Mouse (Mus musculus) large intestine, adult 2 months (tissue): ENCODE measurements around the gene Il18. TPM values are rescaled to one million over a fixed set of nuclear protein-coding genes. Genes with fewer than 3 reads are reported as not detected.
"Not testable (repeated sequence)": the region's sequence is repeated elsewhere in the genome, so short reads cannot be mapped to it uniquely, and the experiment has no call there.

Experiments
- DNase-seq: peaks from one replicate; pipeline ENCODE4 v3.0.0-alpha.2; 2012; ENCODE audit warnings: low read depth, low spot score
- WGBS: fragments of 180-500 bp; shearing (Covaris S2); methylation state at CpG from one replicate; pipeline ENCODE4 v1.1.7; 2018; 5-methylcytosine and 5-hydroxymethylcytosine counted together
- polyA plus RNA-seq: library from polyadenylated mRNA; depleted of rRNA; stranded (reverse); fragments of >200 nt; gene quantifications from 2 replicates; pipeline ENCODE4 v1.2.3, GENCODE M21; 2012; rRNA removed

Il18 gene
- polyA plus RNA-seq, 1 experiment, result 22.0 TPM

DNA sequence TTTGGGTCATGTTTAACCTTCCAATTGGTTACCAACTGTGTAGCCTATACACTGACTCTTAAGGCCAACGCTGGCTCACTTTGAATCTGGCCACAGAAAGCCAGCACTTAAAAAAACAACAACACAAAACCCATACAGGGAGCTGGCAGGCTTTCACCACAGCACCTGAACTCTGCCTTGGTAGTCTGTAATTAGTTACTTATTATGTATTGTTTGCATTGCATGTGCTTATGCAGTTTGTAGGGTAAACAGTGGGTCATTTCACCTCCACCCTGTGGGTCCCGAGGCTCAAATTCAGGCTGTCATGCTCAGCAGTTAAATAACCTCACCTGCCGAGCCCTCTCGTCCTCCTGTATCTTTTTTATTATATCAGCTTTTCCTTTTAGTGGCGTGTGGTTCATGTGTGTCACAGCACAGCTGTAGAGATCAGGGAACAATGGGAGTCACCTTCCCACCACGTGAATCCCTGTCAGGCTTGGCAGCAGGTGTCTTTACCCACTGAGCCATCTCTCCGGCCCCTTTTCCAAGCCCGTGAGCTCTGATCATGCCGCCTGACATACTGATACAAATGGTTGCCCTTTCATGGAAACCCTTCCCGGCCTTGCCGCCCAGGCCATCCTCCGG lies 40.3 kb downstream of the Il18 start:
- DNase-seq, result no peak
- 40% methylated on average over 12 of the region's 12 CpGs for WGBS

GRCm38 (mm10) chr9:50596973-50597372 lies 42.3 kb downstream of the Il18 start:
- WGBS, result 86% methylated on average over 8 of the region's 8 CpGs
- no peak for DNase-seq

DNA sequence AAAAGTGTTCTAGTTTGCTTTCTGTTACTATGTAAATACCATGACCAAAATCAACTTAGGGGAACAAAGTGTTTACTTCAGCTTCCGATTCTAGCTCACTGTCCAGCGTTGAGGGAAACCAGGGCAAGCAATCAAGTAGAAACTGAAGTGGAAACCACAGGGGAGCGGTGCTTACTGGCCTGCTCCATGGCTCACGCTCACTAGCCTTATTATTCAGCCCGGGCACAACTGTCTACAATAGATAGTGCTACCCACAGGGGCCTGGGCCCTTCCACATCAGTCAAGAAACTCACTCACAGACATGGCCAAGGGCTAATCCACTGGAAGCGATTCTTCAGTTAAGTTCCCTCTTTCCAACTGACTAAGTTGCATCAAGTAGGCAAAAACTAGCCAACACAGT lies 46.9 kb downstream of the Il18 start:
- no peak for DNase-seq
- WGBS, result 43% methylated on average over 6 of the region's 6 CpGs

GRCm38 (mm10) chr9:50602055-50602845 lies 47.6 kb downstream of the Il18 start:
- 31% methylated on average over 7 of the region's 7 CpGs for WGBS
- no peak for DNase-seq

DNA sequence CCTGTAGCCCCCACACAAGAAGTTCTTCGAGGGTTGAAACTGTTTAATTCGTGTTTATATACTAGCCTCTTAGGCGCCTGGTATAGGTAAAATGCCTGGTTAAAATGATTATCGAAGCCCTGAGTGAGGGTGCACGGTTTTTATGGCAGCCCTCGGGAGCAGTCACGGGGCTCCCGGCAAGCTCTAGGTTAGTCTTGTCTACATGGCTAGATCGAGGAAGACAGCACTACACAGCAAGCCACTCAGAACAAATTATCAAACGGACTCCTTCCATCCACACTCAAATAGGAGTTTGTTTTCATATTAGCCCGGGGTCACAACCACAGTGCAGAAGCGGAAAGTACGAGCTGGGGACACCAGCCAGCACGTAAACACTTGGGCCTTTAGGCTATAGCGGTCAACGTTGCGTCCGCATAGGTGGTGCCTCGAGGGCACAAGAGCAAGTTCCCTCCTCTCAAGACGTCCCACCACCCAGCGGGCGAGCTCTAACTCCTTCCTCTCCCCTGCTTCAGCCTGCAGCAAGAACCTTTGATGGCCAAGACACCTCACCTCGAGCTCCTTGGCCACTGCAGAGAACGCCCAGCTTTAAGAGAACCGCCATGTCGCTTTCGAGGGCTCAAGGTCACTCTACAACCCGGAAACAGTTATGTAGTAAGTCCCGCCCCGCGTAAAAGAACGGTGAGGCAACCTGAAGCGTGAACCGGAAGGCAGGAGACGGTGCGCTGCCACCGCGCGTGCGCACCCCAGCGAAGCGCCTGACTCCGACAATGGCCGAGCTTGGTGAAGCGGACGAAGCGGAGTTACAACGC lies 48.8 kb downstream of the Il18 start, which contains the start of the genes Sdhd and Timm8b:
Gene Sdhd, minus strand, starts transcription at position 624 of the 809 bp plus-strand sequence.
Gene Timm8b, plus strand, starts transcription at position 722 of the 809 bp plus-strand sequence.
- under 1% methylated on average over 48 of the region's 48 CpGs for WGBS
- peak; percentile 94 for DNase-seq

DNA sequence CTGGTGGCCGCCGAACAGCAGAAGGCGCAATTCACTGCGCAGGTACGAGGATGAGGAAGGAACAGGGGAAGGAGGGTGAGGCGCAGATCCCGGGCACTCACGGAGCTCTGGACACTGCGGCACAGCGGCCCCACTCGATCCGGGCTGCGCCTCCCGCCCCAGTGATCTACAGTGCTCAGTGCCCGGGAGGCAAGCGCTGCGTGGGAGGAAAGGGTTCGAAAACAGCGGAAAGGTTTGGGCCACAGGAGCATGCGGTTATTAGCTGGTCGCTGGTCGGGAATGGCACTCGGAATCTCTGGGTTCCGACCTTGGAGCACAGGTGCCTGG lies 49.3 kb downstream of the Il18 start:
- no peak for DNase-seq
- under 1% methylated on average over 24 of the region's 24 CpGs for WGBS

GRCm38 (mm10) chr9:50604338-50604737 lies 49.7 kb downstream of the Il18 start:
- under 1% methylated on average over 6 of the region's 6 CpGs for WGBS
- no peak for DNase-seq

- WGBS, result 69% methylated on average over 4 of the region's 4 CpGs
Measured at GRCm38 (mm10) chr9:50612115-50612514, 57.5 kb downstream of the Il18 start.

DNA sequence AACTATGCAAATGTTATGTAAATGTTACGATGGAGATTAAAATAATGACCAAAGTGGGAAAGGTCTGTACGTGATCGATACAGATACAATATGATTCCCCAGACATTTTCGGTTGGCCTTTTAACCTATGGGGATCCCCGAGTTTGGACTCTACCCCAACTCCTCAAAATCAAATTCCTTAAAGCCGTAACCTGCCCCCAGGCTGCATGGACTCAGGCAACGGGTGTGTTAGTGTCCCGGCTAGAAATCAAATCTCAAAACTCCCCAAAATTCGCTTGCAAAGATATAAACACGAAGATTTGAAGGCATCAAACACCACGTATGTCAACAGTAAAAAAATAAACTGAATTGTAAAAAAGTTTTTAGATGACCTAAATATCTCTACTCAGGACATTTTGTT lies 61.5 kb downstream of the Il18 start:
- 23% methylated on average over 11 of the region's 11 CpGs for WGBS
- no peak for DNase-seq

More at GRCm38 (mm10) chr9:50612115-50612514, 57.5 kb downstream of the Il18 start:
- no peak for DNase-seq

- DNase-seq, result no peak
- under 1% methylated on average over 81 of the region's 81 CpGs for WGBS
Measured at GRCm38 (mm10) chr9:50616766-50617603, 62.4 kb downstream of the Il18 start, which contains the start of the genes Pih1d2 and Nkapd1. TSS of gene Pih1d2 (plus strand) at chr9:50617321. TSS of gene Nkapd1 (minus strand) at chr9:50617464.

DNA sequence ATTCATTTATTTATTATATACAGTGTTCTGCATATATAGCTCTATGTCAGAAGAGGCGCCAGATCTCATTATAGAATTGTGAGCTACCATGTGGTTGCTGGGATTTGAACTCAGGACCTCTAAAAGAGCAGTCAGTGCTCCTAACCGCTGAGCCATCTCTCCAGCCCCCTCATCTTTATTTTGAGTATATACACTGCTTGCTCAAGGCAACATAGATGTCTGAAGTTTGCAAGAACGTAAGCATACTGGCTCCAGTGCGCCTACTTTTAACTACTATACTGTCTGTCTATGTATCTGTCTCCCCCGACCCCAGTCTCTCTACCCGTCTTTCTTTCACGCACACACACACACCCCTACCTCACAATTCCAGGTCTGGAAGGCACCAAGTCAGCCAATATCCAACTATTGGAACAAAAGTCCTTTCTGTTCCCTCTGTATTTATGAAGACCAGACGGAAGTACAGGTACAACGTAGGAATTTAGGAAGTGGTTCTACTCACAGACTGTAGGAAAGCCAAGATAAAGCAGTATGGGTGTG lies 63.2 kb downstream of the Il18 start:
- DNase-seq, result no peak
- WGBS, result 54% methylated on average over 9 of the region's 9 CpGs

- 88% methylated on average over 6 of the region's 8 CpGs for WGBS
- not testable (repeated sequence) for DNase-seq
Measured at GRCm38 (mm10) chr9:50630903-50631302, 76.3 kb downstream of the Il18 start.

Other genes with a start within 250 kb of the Il18 start
- 146 and 176 TPM in 2 replicates for gene Rpl10-ps3, start 209.9 kb upstream of the Il18 start, polyA plus RNA-seq
- 4.2 and 9.1 TPM in 2 replicates for gene Plet1, start 60.3 kb upstream of the Il18 start, polyA plus RNA-seq
- 21.1 and 32.5 TPM in 2 replicates for gene Pts, start 26.1 kb upstream of the Il18 start, polyA plus RNA-seq
- 11.1 and 20.2 TPM in 2 replicates for gene Bco2, start 354 bp downstream of the Il18 start, polyA plus RNA-seq
- gene Tex12, start 6.5 kb downstream of the Il18 start, polyA plus RNA-seq, result not detected in 2 replicates
- 388 and 472 TPM in 2 replicates for gene Sdhd, start 49.0 kb downstream of the Il18 start, polyA plus RNA-seq
- 204 and 240 TPM in 2 replicates for gene Timm8b, start 49.1 kb downstream of the Il18 start, polyA plus RNA-seq
- 0.41 and 0.85 TPM in 2 replicates for gene Pih1d2, start 62.5 kb downstream of the Il18 start, polyA plus RNA-seq
- gene Nkapd1, start 62.6 kb downstream of the Il18 start, polyA plus RNA-seq, result 2.6 and 4.3 TPM in 2 replicates
- 11.7 and 21.1 TPM in 2 replicates for gene Dlat, start 105.0 kb downstream of the Il18 start, polyA plus RNA-seq
- gene Dixdc1, start 184.7 kb downstream of the Il18 start, polyA plus RNA-seq, result 0.84 and 1.5 TPM in 2 replicates
- gene 2310030G06Rik, start 191.7 kb downstream of the Il18 start, polyA plus RNA-seq, result 21.3 and 24.2 TPM in 2 replicates
- 53.5 and 62.6 TPM in 2 replicates for gene Cryab, start 196.5 kb downstream of the Il18 start, polyA plus RNA-seq
- gene Hspb2, start 197.5 kb downstream of the Il18 start, polyA plus RNA-seq, result 12.7 and 15.0 TPM in 2 replicates
- 4.2 and 5.7 TPM in 2 replicates for gene Fdxacb1, start 213.4 kb downstream of the Il18 start, polyA plus RNA-seq
- gene Alg9, start 220.2 kb downstream of the Il18 start, polyA plus RNA-seq, result 37.3 and 42.3 TPM in 2 replicates
- gene 1110032A03Rik, start 220.7 kb downstream of the Il18 start, polyA plus RNA-seq, result 28.4 and 36.1 TPM in 2 replicates